Mouse (Mus musculus): ENCODE results near the gene Gm49336.

Gene Gm49336

DNA sequence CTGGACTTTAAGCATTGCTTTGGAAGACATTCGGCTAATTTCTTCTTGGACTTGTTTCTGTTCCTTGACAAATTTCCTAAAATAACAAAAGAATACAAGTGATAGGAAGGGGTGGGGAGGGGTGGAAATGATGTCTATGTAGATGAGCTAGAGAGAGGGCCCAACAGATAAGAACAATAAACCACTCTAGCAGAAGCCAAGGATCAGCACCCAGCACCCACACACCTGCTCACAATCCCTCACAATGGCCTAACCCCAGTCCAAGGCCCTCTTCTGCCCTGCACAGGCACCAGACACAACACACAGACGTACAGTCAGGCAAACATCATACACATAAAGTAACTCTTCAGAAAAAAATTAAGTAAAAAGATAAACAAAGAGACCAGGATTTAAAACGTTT is 12.8 kb downstream of the Gm49336 start:
- DNase-seq (ENCODE audit: low read depth), result no peak

DNA sequence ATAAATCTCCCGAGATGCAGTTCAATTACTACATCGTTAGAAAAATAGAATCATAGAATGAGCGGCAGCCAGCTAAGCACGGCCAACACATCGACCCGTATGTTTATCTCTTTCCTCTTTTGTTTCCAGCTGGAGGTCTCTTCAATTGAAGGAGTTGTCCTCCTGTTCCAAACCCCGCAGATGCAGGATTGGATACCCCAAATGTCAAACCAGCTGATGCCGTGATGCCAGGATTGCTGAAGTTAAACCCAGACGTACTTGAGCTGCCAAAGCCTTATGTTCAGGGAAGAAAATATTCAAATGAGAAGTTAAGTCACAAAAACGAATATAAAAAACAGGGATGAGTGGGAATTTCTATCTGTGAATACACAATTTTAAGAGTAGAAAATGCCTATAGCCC is 31.4 kb downstream of the Gm49336 start:
- no peak for DNase-seq (ENCODE audit: low read depth)

DNA sequence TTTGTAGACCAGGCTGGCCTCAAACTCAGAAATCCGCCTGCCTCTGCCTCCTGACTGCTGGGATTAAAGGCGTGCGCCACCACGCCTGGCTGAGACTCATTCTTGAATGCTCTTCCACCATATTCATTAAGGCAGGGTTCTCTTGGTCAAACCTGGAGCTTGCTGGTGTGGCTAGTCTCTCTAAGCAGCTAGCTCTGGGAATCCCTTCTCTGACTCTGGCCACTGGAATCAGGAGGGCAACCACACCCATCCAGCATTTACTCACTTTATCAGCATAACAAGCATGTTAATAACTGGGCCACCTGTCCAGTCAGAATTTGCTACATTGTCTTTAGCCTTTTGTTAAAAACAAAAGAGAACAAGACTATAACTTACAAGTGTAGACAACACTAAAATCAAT is 33.7 kb downstream of the Gm49336 start:
- DNase-seq (ENCODE audit: low read depth), result no peak

DNA sequence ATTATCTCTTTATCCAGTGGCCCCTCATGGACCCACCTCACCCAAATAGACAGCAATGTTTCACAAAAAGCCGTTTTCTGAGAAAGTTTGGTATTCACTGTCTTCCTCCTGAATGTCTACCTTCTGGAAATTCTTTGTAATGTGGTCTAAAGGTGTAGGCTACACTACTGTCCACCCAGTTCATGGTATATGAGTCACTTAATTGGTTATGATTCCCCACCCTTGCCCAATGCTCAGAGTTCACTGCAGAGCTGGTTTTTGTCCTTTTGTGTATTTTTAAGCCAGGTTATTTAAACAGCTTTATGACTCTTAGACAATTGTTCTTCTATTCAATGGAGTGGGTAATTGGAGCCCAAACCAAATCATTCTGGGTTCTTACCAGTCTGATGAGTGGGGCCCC is 35.2 kb downstream of the Gm49336 start:
- DNase-seq (ENCODE audit: low read depth), result no peak

DNA sequence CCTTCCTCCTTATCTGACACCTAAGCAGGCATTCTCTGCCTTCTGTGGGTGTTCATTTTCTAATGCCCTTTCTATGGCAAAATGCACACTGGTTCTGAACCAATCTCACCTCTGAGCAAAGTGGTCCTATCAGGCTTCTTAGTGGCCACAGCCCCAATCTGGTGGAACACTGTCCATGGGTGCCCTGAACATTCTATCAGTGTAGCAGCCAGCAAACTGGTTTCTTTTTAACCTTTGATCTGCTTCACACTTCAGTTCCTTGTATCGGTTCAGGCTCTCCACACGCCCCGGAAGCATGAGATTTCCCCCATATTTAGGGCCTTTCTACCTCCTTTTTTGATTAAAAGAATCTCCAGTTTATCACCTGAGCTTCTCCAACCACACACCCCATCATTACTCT is 36.3 kb downstream of the Gm49336 start:
- DNase-seq (ENCODE audit: low read depth), result no peak

DNA sequence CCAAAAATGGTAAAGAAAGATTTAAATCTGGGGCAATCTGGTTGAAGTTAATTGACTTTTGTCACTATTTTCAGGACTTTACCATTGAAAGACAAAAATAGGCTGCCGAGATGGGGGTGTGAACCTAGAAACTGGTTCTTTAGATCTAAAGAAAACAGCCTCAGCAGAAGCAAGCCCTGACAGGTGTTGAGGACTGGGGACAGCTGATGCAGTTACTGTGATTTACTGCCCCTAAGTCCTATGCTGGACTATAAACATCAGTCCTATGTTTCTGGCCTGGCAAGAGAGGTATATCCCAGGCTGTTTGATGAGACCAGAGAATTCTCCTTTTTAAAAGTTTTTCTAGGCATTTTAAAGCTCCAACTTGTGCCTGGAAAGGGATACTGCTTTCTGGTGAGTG is 37.3 kb downstream of the Gm49336 start:
- no peak for DNase-seq (ENCODE audit: low read depth)

DNA sequence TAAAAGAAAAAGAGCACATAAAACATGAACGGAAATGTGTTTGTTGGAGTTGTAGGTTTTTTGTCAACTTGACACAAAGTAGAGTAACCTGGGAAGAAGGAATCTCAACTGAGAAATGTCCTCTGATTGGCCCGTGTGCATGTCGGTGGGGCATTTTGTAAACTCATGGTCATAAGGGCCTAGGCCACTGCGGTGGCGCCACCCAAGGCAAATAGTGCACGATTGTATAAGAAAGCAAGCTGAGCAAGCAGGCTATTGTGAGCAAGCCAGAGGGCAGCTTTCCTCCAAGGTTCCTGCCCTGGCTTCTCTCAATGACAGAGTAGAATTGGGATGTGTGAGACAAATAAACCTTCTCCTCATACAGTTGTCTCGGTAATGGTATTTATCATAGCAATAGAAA is 42.1 kb downstream of the Gm49336 start:
- DNase-seq (ENCODE audit: low read depth), result no peak

DNA sequence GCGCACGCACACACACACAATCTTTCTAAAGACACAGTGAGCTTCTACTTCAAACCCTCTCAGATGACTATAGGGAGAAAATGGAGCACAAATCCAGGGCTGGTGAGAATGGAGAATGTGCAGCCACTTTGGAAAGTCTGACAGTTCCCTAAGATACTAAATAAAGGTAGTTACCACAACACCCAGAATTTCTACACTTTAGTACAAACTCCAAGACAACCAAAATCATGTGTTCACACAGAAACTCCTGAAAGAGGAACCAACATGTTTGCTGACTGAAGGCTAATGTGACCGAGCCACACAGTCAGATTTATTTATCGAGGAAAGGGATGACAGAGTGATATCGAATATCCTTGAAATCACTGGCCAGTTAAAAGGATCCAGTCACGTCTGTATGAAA is 46.3 kb downstream of the Gm49336 start:
- no peak for DNase-seq (ENCODE audit: low read depth)

DNA sequence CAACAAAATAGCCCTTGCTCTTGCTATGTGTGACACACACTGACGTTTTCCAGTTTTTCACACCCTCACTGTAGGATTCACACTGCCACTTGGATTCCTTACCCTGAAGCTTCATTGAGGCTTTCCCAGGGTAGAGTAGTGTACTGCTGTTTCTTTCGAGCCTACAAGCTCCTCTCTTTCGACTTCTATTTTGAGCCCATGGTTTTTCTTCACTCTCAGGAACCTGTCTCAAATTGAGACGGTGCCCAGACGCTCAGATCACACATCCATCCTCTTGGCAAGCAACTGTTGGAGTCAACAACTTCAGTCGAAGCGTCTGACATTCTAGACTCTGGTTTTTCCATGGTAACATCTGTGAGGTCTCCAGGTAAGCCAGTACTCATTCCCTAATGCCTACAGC is 54.4 kb downstream of the Gm49336 start, which contains the start of gene Atp8a2:
TSS of gene Atp8a2 (minus strand) at position 296 of the 400 bp plus-strand sequence.
- DNase-seq (ENCODE audit: low read depth), result no peak

DNA sequence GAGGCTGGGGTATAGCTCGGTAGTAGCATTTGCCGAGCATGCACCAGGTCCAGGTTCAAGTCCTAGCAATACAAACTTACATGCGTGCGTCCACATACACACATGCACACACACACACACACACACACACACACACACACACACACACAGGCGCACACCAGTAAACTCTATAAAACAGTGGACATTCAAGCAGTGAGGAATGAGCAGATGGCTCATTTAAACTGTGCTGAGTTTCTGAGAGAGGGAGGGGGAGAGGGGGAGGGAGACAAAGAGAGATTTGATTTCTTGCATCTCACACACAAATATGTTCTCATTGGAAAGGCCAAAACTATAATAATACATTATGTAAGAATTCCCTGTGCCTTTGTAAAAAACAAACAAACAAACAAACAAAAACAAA is 55.3 kb downstream of the Gm49336 start:
- DNase-seq (ENCODE audit: low read depth), result no peak

DNA sequence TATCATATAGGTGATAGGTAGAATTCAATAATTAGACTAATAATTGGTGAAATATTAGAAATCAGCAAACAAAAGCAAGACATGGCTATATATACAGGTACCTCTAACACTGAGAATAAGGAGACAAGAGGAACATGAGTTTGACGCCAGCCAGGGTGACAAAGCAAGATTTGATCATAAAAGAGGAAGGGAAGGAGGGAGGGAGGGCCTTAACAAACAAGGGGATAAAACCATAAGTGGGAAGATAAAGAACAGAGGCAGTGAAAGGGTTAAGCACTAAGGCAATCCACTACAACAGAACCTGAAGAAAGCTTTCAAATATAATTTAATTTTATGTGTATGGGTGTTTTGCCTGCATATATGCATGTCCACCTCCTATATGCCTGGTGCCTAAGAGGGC is 56.7 kb downstream of the Gm49336 start:
- DNase-seq (ENCODE audit: low read depth), result no peak

DNA sequence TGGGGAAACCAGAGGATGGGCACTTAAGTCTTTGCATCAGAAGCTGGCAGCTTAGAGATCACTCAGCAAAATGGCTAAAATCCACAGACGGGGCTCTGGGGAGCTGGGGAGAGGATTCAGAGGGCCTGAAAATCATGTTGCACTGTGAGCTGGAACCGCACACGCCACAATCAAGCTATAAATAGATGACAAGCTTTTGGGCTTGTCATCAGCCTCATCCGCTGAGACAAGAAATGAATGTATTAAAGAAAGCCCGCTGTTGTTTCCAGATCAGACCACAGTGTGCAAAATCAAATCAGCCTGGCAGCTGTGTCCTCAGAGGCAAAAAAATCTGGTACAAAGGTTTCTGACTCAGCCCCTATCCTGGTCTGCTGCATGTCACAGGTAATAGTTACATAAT is 61.5 kb downstream of the Gm49336 start:
- no peak for DNase-seq (ENCODE audit: low read depth)

DNA sequence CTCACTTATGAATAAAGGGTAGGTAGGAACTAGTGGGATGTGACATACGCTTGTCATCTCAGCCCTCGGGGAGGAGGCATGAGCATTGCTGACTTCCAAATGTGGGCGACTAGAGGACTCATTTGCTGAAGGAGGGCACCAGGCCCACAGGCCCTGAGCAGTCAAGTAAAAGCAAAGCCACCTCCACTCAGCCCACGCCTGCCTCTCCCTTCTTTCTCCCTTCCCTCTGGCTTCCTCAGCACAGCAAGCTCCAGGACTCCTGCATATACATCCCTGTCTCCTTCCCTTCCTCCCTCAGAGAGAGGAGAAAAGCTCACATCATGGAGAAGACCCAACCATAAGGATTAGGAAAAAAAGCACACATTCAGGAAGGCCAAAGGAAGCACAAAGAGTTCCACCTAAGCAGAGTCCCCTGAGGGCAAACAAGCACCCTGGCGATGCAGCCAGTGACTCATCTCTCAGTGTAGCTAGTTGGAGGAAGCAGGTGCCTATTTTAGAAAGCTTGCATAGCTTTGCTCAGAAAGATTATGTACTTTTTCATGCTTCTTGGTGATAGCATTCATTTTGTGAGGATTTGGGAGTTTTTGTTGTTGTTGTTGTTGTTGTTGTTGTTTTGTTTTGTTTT is 63.0 kb downstream of the Gm49336 start:
- DNase-seq (ENCODE audit: low read depth), result no peak

DNA sequence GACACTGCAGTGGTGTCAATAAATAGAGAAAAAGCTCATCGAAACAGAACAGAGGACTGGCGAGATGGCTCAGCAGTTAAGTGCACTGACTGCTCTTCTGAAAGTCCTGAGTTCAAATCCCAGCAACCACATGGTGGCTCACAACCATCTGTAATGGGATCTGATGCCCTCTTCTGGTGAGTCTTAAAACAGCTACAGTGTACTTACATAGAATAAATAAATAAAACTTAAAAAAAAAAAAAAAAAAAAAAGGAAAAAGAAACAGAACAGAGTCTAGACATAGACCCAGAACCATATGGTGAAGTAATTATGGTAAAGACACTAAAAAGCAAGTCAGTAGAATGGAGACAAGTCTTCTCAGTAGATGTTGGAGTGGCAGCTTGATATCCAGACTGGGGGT is 70.0 kb downstream of the Gm49336 start:
- no peak for DNase-seq (ENCODE audit: low read depth)

DNA sequence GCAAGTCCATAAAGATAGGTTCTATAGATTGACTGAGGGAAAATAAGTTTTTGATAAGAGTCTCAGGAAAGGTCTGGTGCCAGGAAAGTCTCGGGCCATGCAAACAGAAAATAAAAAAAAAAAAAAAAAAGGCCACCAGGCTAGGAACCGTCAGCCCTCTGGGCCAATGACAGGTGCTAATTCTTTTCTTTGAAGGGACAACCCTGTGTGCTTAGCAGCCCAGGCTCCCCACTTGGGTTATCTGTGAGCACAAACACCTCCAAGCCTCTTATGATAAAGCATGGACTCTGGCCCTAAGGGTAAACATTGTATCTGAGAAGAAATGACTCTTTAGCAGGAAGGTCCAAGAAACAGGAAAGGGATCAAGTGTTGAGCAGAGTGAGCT is 72.7 kb downstream of the Gm49336 start:
- DNase-seq (ENCODE audit: low read depth), result no peak

DNA sequence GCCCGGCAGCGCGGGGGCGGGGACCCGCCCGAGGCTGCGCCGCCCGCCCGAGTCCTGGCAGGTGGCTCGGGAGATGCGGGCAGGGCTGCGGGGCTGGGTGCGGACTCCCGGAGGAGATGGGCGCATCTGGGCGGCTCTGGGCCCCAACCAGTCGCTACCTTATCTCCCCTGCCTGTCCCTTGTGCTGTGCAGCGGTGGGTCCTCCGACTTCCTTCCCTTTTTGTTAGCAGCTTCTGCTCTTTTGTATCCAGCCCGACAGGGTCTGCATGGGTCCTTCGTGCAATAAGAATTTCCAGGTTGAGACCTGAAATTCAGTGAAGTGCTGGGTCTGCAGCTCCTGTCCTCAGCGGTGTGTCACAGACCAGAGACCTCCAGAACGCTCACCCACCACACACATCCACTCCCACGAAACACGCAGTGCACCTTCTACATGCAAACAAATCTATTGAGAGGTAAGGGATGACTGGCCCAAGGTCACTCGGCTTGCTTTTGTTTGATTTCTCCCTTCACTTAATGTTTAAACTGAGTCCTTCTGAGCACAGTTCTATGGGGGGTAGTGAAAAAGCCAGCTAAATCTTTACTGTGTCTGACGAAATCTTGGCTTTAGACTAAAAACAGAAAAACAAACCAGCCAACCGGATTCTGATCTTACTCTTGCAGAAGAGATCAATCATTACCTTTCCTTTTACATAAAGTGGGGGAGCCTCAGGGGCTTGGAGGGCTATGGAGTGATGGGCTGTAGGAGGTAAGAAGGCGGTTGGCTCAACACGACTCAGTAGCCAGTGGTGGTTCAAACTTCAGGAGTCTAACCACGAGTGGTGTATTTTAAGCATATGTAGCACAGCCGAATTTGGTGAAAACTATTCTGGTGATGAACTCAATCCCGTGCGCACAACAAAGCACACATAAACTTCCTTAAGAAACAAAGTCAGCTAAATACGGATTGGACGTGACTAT is 73.4 kb downstream of the Gm49336 start:
- no peak for DNase-seq (ENCODE audit: low read depth)

DNA sequence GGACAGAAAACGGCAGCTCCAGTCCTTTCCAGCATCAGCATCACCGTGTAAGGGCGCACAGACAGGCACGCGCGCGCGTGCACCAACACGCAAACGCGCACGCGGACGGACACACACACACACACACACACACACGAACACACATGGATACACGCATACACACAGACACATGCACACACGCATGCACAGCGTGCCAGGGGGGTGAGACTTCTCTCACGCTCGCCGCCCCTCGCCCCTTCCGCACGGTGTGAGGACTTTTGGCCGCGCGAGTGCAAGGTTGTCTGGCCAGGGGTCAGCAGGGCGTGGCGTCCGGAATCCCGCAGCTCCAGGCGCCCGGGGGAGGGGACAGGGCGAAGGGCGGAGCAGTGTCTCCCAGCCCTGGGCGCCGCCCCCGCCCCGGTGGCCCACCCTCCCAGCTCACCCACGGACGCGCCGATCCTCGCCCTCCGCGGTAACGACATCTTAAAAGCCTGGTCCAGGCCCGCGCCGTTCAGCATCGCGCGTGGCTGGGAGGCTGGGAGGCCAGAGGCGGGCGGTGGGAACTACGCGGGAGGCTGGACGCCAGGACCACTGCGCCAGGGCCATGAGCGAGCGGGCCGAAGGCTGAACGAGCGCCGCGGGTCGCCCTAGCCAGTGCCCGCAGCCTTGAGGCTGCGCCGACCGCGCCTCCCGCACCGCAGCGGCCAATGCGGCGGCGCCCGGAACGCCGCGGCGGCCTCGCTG is 74.3 kb downstream of the Gm49336 start:
- no peak for DNase-seq (ENCODE audit: low read depth)

DNA sequence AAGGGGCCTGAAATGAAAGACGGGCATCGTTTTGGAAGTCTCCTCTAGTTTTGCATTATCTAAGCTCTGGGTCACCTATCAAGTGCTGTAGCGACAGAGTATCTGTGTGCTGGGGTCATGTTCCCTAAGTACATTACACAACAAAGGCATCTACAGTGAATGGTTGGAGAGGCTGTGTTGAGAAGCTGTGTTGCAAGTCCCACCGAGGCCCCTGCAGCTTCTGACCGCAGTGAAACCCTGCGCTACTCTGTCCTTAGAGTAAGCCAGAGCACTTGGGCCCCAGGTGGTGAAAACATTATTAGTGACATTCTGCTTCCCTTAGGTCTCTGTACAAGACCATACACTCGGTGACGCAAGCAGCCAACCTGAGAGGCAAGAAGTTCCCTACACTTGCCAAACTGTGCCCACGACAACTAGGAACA is 74.8 kb downstream of the Gm49336 start:
- DNase-seq (ENCODE audit: low read depth), result no peak

DNA sequence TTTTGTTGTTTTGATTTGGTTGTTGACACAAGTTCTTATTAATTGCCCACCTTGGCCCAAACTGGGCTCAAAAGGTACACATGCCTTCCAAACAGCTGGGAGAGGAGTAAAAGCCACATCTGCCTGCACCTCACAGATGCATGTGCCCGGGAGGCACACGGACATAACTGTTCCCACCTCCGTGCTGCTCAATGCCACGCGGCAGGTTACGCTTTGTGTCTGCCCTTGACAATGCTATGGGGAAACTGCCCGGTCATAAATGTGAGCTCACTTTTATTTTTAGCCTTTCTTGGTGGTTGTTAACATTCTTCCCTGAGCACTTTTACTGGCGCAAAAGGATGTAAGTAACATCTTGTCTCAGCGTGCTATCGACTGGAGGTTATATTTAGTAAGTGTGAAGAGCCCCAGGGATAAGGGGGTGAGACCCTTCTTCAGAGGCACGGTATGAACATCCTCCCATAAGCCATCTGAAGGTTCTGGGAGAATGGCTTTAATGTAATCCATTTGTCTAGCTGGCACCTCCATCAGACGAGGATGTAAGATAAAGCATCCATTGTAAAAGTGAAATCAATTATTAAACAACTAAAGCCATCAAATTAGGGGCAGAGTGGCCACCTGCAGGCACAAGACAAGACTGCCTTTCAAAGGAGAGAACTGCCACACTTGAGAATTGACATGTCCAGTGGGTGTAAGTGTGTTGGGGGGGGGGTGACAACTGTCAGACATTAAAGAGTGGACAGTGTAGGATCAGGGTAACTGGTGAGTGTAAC is 78.8 kb downstream of the Gm49336 start:
- no peak for DNase-seq (ENCODE audit: low read depth)

DNA sequence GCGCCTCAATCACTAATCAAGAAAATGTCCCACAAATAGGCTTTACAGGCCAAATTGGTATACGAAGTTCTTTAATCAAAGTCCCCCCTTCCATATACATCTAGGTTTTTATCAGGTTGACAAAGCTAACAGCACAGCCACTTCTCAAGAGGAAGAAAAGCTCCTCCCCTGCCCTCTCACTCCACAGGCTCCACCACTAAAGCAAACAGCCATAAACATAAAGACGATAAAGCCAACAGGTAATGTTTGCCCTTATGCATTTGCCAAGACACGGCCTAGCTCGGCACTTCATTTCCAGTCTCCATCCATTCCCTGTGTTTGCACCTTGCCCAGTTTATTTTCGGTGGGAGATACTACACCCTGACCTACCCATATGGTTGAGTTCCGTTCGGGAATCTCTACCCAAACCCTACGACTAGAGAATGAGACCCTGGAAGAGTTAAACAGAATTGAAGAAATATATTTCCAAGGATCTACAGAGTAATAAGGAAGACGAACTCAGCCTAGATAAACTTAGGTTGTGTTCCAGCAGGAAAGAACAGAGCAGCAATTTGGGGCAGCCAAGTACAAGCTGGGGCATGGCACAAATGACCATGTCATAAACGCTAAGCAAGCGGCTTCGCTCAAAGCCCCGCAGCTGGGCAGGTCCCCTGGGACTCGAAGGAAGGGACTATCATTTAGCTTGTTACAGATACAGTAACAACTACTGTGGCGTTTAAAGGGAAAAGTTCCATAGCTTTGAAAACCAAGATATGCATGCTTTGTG is 80.3 kb downstream of the Gm49336 start:
- no peak for DNase-seq (ENCODE audit: low read depth)

DNA sequence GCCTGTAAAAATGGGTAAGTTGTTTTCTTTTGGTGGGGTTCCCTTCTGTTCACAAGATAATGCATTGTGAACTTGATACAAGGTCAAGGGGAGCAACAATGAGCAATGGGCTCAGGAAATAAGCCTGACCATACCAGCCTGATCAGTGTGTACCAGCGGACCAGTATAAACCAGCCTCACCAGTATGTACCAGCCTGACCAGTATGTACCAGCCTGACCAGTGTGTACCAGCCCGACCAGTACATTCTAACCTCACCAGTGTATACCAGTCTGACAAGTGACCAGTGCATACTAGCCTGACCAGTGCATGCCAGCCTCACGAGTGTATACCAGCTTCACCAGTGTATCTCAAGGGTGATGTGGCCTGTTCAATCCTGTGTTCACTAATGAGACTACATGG is 87.9 kb downstream of the Gm49336 start:
- DNase-seq (ENCODE audit: low read depth), result no peak

Measured in NIH3T3 (cell line).